Mouse (Mus musculus): ENCODE measurements around the gene Slc7a7. TPM values are rescaled to one million over a fixed set of nuclear protein-coding genes. Genes with fewer than 3 reads are reported as not detected.

Slc7a7 gene
- total RNA-seq, 2 experiments from 2014 or later, result 6.6 to 8.1 TPM

- peak; percentile 60 to 67 for DNase-seq
- intact Hi-C loops (cut with DNase I), result loop anchor here (10.0 kb wide), 1 partner anchor 439 kb away; no protein-coding TSS in a partner anchor
Observed at GRCm38 (mm10) chr14:54333452-54334189, 84.0 kb downstream of the Slc7a7 start.

GRCm38 (mm10) chr14:54332176-54333074 lies 85.2 kb downstream of the Slc7a7 start:
- DNase-seq, result no peak

GRCm38 (mm10) chr14:54331178-54331577 lies 86.4 kb downstream of the Slc7a7 start:
- intact Hi-C loops (cut with DNase I), result loop anchor here (10.0 kb wide), 1 partner anchor 436 kb away; no protein-coding TSS in a partner anchor
- no peak for DNase-seq

More at GRCm38 (mm10) chr14:54332176-54333074, 85.2 kb downstream of the Slc7a7 start:
- intact Hi-C loops (cut with DNase I), result loop anchor here (10.0 kb wide), 1 partner anchor 438 kb away; no protein-coding TSS in a partner anchor

GRCm38 (mm10) chr14:54329201-54329600 lies 88.4 kb downstream of the Slc7a7 start:
- intact Hi-C loops (cut with DNase I), result loop anchor here (5.0 kb wide), 1 partner anchor 92 kb away; no protein-coding TSS in a partner anchor
- DNase-seq, result no peak

GRCm38 (mm10) chr14:54328548-54328947 lies 89.0 kb downstream of the Slc7a7 start:
- intact Hi-C loops (cut with DNase I), result loop anchor here (5.0 kb wide), 1 partner anchor 91 kb away; no protein-coding TSS in a partner anchor

GRCm38 (mm10) chr14:54324486-54324885 lies 93.1 kb downstream of the Slc7a7 start:
- DNase-seq, result no peak
- intact Hi-C loops (cut with DNase I), result no loop called here

More at GRCm38 (mm10) chr14:54328548-54328947, 89.0 kb downstream of the Slc7a7 start:
- DNase-seq, result no peak

GRCm38 (mm10) chr14:54321556-54322376 lies 95.8 kb downstream of the Slc7a7 start:
- intact Hi-C loops (cut with DNase I), result no loop called here
- no peak for DNase-seq

Other genes with a start within 250 kb of the Slc7a7 start
- gene Dad1, start 163.7 kb downstream of the Slc7a7 start, total RNA-seq (2021), result 100 to 1,000 TPM; 121 TPM
- 10 to 100 TPM; 55.9 to 67.1 TPM for gene Abhd4, start 163.6 kb downstream of the Slc7a7 start, total RNA-seq (2021)
- not detected for gene Olfr49, start 132.8 kb downstream of the Slc7a7 start, total RNA-seq (2021)
- gene Oxa1l, start 56.9 kb downstream of the Slc7a7 start, total RNA-seq (2021), result 100 to 1,000 TPM; 121 to 125 TPM
- gene Mrpl52, start 9.1 kb upstream of the Slc7a7 start, total RNA-seq (2021), result 100 to 1,000 TPM; 143 to 155 TPM
- gene Mmp14, start 13.8 kb upstream of the Slc7a7 start, total RNA-seq (2021), result 100 to 1,000 TPM; 106 to 116 TPM
- gene Lrp10, start 46.4 kb upstream of the Slc7a7 start, total RNA-seq (2021), result 10 to 100 TPM; 87.9 to 91.3 TPM
- not detected for gene Rem2, start 58.3 kb upstream of the Slc7a7 start, total RNA-seq (2021)
- gene Prmt5, start 99.7 kb upstream of the Slc7a7 start, total RNA-seq (2021), result 10 to 100 TPM; 32.9 to 38.2 TPM
- gene Haus4, start 136.8 kb upstream of the Slc7a7 start, total RNA-seq (2021), result 10 to 100 TPM; 15.0 to 15.8 TPM
- 10 to 100 TPM; 14.5 to 16.0 TPM for gene Ajuba, start 159.8 kb upstream of the Slc7a7 start, total RNA-seq (2021)
- 1 to 10 TPM; 4.2 to 4.9 TPM for gene 4931414P19Rik, start 188.2 kb upstream of the Slc7a7 start, total RNA-seq (2021)
- gene Psmb5, start 200.2 kb upstream of the Slc7a7 start, total RNA-seq (2021), result 100 to 1,000 TPM; 206 to 207 TPM
- not detected for gene Psmb11, start 203.7 kb upstream of the Slc7a7 start, total RNA-seq (2021)
- gene Gm17606, start 223.2 kb upstream of the Slc7a7 start, total RNA-seq (2021), result not detected
- 1 to 10 TPM; 1.3 TPM for gene Cdh24, start 223.6 kb upstream of the Slc7a7 start, total RNA-seq (2021)